Mouse (Mus musculus) ES-Bruce4 (cell line): ENCODE results near the gene Ugt1a8. TPM values are rescaled to one million over a fixed set of nuclear protein-coding genes. Genes with fewer than 3 reads are reported as not detected.
A peak's percentile ranks its signal among the peaks of the same experiment; 100 is the strongest.
"Not testable (repeated sequence)": the region's sequence is repeated elsewhere in the genome, so short reads cannot be mapped to it uniquely, and the experiment has no call there.

Experiments used
- H3K27ac ChIP-seq: 2 replicates; pipeline ENCODE4 v1.5.1; 2012; ENCODE audit warnings: low read length, inconsistent platforms; ENCODE audit not compliant: insufficient read depth
- H3K27me3 ChIP-seq: 2 replicates; pipeline ENCODE4 v1.6.1; 2012; ENCODE audit warnings: mild to moderate bottlenecking, low read length, inconsistent platforms; ENCODE audit not compliant: control insufficient read depth, poor library complexity, insufficient read depth, severe bottlenecking
- H3K36me3 ChIP-seq: 2 replicates; pipeline ENCODE4 v1.6.1; 2012; ENCODE audit warnings: inconsistent platforms, mild to moderate bottlenecking, low read length, moderate library complexity; ENCODE audit not compliant: control insufficient read depth, poor library complexity, insufficient read depth, severe bottlenecking
- H3K4me1 ChIP-seq: one replicate; pipeline ENCODE4 v1.8.1; 2011; ENCODE audit warnings: low read length; ENCODE audit not compliant: control insufficient read depth, insufficient read depth
- H3K4me3 ChIP-seq: 2 replicates; pipeline ENCODE4 v1.5.1; 2011; ENCODE audit warnings: low read depth, mild to moderate bottlenecking, low read length
- H3K9ac ChIP-seq: 2 replicates; pipeline ENCODE4 v1.6.1; 2012; ENCODE audit warnings: low read depth, mild to moderate bottlenecking, inconsistent platforms; ENCODE audit not compliant: poor library complexity, severe bottlenecking
- H3K9me3 ChIP-seq: replicated peaks from 2 replicates; pipeline ENCODE4 v1.6.1; 2012; ENCODE audit warnings: mild to moderate bottlenecking, low read length, inconsistent platforms; ENCODE audit not compliant: control insufficient read depth, poor library complexity, insufficient read depth, severe bottlenecking
- CTCF ChIP-seq: IDR thresholded peaks from one replicate; pipeline ENCODE4 v1.8.1; 2011; ENCODE audit warnings: low read depth, low read length
- EP300 ChIP-seq: IDR thresholded peaks from 2 replicates; pipeline ENCODE4 v1.6.1; 2011; ENCODE audit warnings: low read depth, low read length; ENCODE audit not compliant: insufficient read depth
- POLR2A ChIP-seq: IDR thresholded peaks from one replicate; pipeline ENCODE4 v1.8.1; 2011; ENCODE audit warnings: low read length; ENCODE audit not compliant: insufficient read depth
- polyA plus RNA-seq: library from polyadenylated mRNA; stranded (reverse); fragments of >200 nt; gene quantifications from 2 replicates; pipeline ENCODE4 v1.2.4, GENCODE M21; 2011; ENCODE audit warnings: low read depth; ENCODE audit not compliant: missing spikeins, insufficient read depth, insufficient read length

The Ugt1a8 gene
- polyA plus RNA-seq, 1 experiment: not detected

- TF ChIP-seq CTCF (no peak), EP300 (no peak), POLR2A (no peak)
- H3K27me3 ChIP-seq: no peaks in the 10 kb centered on the region
- H3K27ac ChIP-seq: no peak overlapping the region
- H3K9ac ChIP-seq: no peak overlapping the region
- H3K36me3 ChIP-seq: no peaks in the 10 kb centered on the region
- H3K4me3 ChIP-seq: no peak overlapping the region
- no peaks in the 10 kb centered on the region for H3K9me3 ChIP-seq
- no peaks in the 10 kb centered on the region for H3K4me1 ChIP-seq
These were observed 50.5 kb downstream of the Ugt1a8 start for GRCm38 (mm10) chr1:88138145-88138544.

GRCm38 (mm10) chr1:88140492-88140891 is 52.9 kb downstream of the Ugt1a8 start:
- not testable (repeated sequence) for H3K27me3 ChIP-seq, H3K36me3 ChIP-seq, H3K9ac ChIP-seq

DNA sequence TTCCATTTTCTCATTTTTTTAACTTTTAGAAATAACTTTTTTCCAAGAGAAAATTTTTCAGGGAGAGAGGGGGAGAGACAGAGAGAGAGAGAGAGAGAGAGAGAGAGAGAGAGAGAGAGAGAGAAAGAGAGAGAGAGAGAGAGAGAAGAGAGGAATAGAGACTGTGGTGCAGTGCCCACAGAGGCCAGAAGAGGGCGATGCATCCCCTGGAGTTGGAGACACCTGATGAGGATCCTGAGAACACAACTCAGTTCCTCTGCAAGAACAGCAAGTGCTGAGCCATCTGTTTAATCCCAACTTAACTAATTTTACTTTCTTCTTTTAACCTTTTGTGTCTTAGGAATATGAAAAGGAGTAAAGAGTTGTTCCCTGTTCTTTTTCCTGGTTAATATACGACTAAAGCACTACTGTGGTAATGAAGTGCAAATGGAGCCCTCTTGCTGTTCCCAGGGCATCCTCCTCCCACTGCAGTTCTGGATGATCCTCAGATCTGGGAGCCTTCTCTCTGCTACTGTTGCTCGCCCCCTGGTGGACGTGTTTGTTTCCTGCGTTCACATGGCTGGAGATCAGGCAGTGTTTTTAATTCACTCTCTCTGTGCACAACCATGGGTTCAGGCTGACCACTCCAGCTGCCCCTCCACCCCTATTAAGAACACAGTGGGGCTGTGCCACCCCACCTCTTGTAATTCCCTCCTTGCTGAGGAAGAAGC is 56.5 kb downstream of the Ugt1a8 start:
- not testable (repeated sequence) for H3K36me3 ChIP-seq, H3K27ac ChIP-seq, H3K27me3 ChIP-seq, H3K9ac ChIP-seq, H3K9me3 ChIP-seq, H3K4me3 ChIP-seq, H3K4me1 ChIP-seq
- TF ChIP-seq CTCF: peak; percentile 57

More at GRCm38 (mm10) chr1:88140492-88140891, 52.9 kb downstream of the Ugt1a8 start:
- not testable (repeated sequence) for H3K9me3 ChIP-seq, H3K4me3 ChIP-seq, H3K27ac ChIP-seq, H3K4me1 ChIP-seq

GRCm38 (mm10) chr1:88145278-88145677 is 57.7 kb downstream of the Ugt1a8 start:
- peak; percentile 41 for TF ChIP-seq CTCF
- not testable (repeated sequence) for H3K36me3 ChIP-seq, H3K4me3 ChIP-seq, H3K27me3 ChIP-seq, H3K27ac ChIP-seq, H3K4me1 ChIP-seq, H3K9me3 ChIP-seq, H3K9ac ChIP-seq

GRCm38 (mm10) chr1:88150133-88150532 is 62.5 kb downstream of the Ugt1a8 start:
- not testable (repeated sequence) for H3K4me3 ChIP-seq, H3K9me3 ChIP-seq, H3K9ac ChIP-seq, H3K27ac ChIP-seq, H3K36me3 ChIP-seq, H3K27me3 ChIP-seq, H3K4me1 ChIP-seq

DNA sequence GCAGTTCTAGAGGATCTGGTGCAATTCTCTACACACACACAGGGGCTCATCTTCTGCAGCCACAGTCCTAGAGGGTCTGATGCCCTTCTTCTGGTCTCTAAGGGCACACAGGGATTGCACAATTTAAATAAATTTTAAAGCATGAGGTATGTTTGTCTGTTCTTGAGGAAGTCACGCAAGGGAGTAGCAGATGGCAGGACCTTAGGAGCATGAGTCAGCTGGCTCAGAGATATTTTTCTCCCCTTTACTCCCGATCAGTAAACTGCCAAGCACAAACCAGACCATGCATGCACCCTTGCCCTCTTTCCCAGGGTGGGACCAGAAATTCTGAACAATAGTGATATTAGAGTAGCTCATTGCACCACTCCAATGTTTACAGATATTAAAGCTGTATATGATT is 70.8 kb downstream of the Ugt1a8 start:
- Histone ChIP-seq H3K9ac (no peak overlapping the region), H3K4me1 (no peaks in the 10 kb centered on the region), H3K27ac (no peak overlapping the region), H3K27me3 (no peaks in the 10 kb centered on the region), H3K36me3 (no peaks in the 10 kb centered on the region), H3K9me3 (no peaks in the 10 kb centered on the region), H3K4me3 (no peak overlapping the region)
- TF ChIP-seq EP300 (no peak), CTCF (no peak), POLR2A (no peak)

GRCm38 (mm10) chr1:88165711-88166110 is 78.1 kb downstream of the Ugt1a8 start, which contains the start of gene Ugt1a5:
TSS of gene Ugt1a5 (plus strand) at chr1:88166012.
- no peak for TF ChIP-seq POLR2A
- TF ChIP-seq CTCF: no peak
- TF ChIP-seq EP300: no peak
- Histone ChIP-seq H3K9ac (no peak within 1 kb of the TSS), H3K36me3 (no peaks in the 10 kb centered on the region), H3K27ac (no peak within 1 kb of the TSS), H3K27me3 (no peaks in the 10 kb centered on the region), H3K4me1 (no peaks in the 10 kb centered on the region), H3K4me3 (no peak within 1 kb of the TSS), H3K9me3 (no peaks in the 10 kb centered on the region)

DNA sequence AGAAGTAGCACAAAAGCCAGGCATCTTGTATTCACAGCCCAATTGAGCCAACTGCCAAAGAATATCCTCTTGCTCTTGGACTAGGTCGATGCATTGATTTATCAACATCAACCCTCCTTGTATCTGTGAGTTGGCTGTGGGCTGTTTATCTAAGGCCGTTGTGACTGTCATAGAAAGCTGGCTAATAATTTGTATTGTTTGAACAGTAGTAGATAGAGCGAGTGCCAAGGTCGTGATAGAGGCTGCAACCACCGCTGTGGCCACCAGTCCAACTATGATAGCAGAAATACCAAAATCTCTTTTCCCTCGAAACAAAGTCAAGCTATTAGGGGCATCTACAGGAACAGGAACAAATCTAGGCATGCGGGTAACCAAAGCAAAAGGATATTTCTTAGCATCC is 84.6 kb downstream of the Ugt1a8 start:
- H3K4me1 ChIP-seq, H3K9ac ChIP-seq, H3K36me3 ChIP-seq, H3K9me3 ChIP-seq, H3K27me3 ChIP-seq, H3K27ac ChIP-seq, H3K4me3 ChIP-seq: not testable (repeated sequence)
